Mouse (Mus musculus) heart, postnatal 0 days (tissue): Measurements from ENCODE around the gene Gm49393. TPM values are rescaled to one million over a fixed set of nuclear protein-coding genes. Genes with fewer than 3 reads are reported as not detected.

ENCODE experiments used
- ATAC-seq: fragments of 200-750 bp; cut with Nextera tagmentation; 2 replicates; pipeline ENCODE4 v1.8.0; 2017; ENCODE audit warnings: low read depth, moderate number of reproducible peaks, moderate library complexity; ENCODE audit not compliant: insufficient read depth
- DNase-seq: peaks from one replicate; pipeline ENCODE4 v3.0.0-alpha.2; 2016; ENCODE audit warnings: low spot score
- H3K27ac ChIP-seq: fragments of 300-500 bp; sonication (generic); 2 replicates; pipeline ENCODE4 v1.5.1; 2014; ENCODE audit warnings: low read depth, mild to moderate bottlenecking
- H3K27me3 ChIP-seq: fragments of 300-500 bp; sonication (generic); 2 replicates; pipeline ENCODE4 v1.6.1; 2014; ENCODE audit warnings: low read length, mixed read lengths; ENCODE audit not compliant: control insufficient read depth, insufficient read depth
- H3K36me3 ChIP-seq: fragments of 300-500 bp; sonication (generic); replicated peaks from 2 replicates; pipeline ENCODE4 v1.6.1; 2014; ENCODE audit warnings: low read length, mixed read lengths; ENCODE audit not compliant: control insufficient read depth, insufficient read depth
- H3K4me1 ChIP-seq: fragments of 300-500 bp; sonication (generic); 2 replicates; pipeline ENCODE4 v1.6.1; 2014; ENCODE audit warnings: antibody characterized with exemption; ENCODE audit not compliant: control insufficient read depth, insufficient read depth
- H3K4me2 ChIP-seq: fragments of 300-500 bp; sonication (generic); 2 replicates; pipeline ENCODE4 v1.6.1; 2014; ENCODE audit warnings: low read depth, mild to moderate bottlenecking, low read length, moderate library complexity
- H3K4me3 ChIP-seq: fragments of 300-500 bp; sonication (generic); 2 replicates; pipeline ENCODE4 v1.5.1; 2014; ENCODE audit warnings: low read depth, low read length
- H3K9ac ChIP-seq: fragments of 300-500 bp; sonication (generic); replicated peaks from 2 replicates; pipeline ENCODE4 v1.6.1; 2014; ENCODE audit warnings: low read depth, low read length, mixed read lengths
- H3K9me3 ChIP-seq: fragments of 300-500 bp; sonication (generic); replicated peaks from 2 replicates; pipeline ENCODE4 v1.6.1; 2016; ENCODE audit warnings: low read length; ENCODE audit not compliant: control insufficient read depth
- CTCF ChIP-seq: IDR thresholded peaks from 2 replicates; pipeline ENCODE4 v1.5.1; 2016; ENCODE audit warnings: antibody characterized with exemption, control low read depth, low read depth
- EP300 ChIP-seq: IDR thresholded peaks from 2 replicates; pipeline ENCODE4 v1.6.1; 2016; ENCODE audit warnings: antibody characterized with exemption, low read depth
- WGBS: fragments of 180-500 bp; shearing (Covaris S2); extraction: QIAGEN DNeasy Blood & Tissue Kit; methylation state at CpG from one replicate; pipeline ENCODE4 v1.1.7; 2014; 5-methylcytosine and 5-hydroxymethylcytosine counted together
- polyA plus RNA-seq: library from polyadenylated mRNA; unstranded; fragments of >200 nt; fragmentation: Nextera tagmentation; extraction: Ambion mirVana; gene quantifications from 2 replicates; pipeline ENCODE4 v1.2.1, GENCODE M21; 2015
- total RNA-seq: library from RNA; depleted of rRNA; stranded (reverse); fragments of >200 nt; gene quantifications from 2 replicates; pipeline ENCODE4 v1.2.3, GENCODE M21; 2014; ENCODE audit warnings: low replicate concordance; rRNA removed

Gene Gm49393
- total and polyA plus RNA-seq, 2 experiments from 2014 or later, result 0.56 TPM; not detected in 1

DNA sequence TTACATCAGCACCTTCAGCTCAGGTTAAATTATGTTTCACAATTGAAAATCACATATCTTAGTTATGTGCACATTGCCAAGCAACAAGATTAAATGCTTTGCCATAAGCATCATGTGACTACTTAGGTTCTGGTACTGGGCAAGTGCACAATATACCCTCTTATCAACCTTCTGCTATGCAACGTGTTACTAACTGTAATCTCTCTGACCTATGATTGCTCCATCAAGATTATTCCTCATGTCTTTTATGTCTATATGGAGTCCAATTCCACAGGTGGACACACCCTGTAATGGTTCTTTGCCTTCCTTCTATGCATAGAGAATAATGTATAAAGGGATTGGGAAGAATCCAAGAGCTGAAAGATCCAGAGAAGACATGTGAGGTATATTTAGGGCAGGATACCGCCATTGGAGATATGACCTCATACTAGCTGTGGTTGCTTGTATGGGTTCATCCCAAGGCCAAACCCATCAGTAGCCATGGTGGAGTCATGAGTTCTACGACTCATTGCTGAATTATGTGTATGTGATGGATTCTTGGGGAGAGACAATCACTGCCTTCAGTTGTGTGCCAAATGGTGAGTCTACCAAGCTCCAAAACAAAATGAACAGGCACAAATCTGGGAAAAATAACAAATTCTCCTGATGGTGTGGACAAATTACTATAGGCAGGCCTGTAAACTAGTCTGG is 114.8 kb downstream of the Gm49393 start:
- H3K36me3 ChIP-seq, result no peaks in the 10 kb centered on the region
- no peak overlapping the region for H3K4me2 ChIP-seq
- no peaks in the 10 kb centered on the region for H3K27me3 ChIP-seq
- no peak overlapping the region for H3K4me3 ChIP-seq
- H3K27ac ChIP-seq, result no peak overlapping the region
- no peak for ATAC-seq
- TF ChIP-seq CTCF (no peak), EP300 (no peak)
- 47% methylated on average over 3 of the region's 3 CpGs for WGBS
- no peak for DNase-seq
- no peak overlapping the region for H3K9ac ChIP-seq
- H3K4me1 ChIP-seq, result no peaks in the 10 kb centered on the region
- H3K9me3 ChIP-seq, result no peaks in the 10 kb centered on the region

DNA sequence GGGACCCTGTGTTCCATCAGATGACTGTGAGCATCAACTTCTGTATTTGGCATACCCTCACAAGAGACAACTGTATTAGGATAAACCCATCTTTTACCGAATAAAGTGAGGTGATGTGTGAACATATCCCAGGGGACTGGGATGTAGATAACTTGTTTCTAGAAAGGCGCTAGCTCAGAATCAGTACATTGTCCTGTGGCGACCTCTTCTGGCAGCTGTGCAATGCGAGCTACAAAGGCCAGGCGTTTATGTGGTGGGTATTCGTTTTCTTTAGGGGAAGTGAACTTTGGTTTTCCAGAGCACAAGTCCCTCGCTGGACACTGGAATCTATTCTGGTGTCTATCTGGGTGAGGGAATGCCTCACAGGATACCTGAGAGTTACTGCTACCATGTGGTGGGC is 115.9 kb downstream of the Gm49393 start:
- Histone ChIP-seq H3K36me3 (no peaks in the 10 kb centered on the region), H3K4me3 (no peak overlapping the region), H3K9me3 (no peaks in the 10 kb centered on the region), H3K4me2 (no peak overlapping the region), H3K27ac (no peak overlapping the region), H3K27me3 (no peaks in the 10 kb centered on the region), H3K4me1 (no peaks in the 10 kb centered on the region), H3K9ac (no peak overlapping the region)
- ATAC-seq (no peak), DNase-seq (peak; percentile 26)
- WGBS, result 4% methylated on average over 7 of the region's 7 CpGs
- peak; percentile 73 for TF ChIP-seq CTCF
- no peak for TF ChIP-seq EP300

DNA sequence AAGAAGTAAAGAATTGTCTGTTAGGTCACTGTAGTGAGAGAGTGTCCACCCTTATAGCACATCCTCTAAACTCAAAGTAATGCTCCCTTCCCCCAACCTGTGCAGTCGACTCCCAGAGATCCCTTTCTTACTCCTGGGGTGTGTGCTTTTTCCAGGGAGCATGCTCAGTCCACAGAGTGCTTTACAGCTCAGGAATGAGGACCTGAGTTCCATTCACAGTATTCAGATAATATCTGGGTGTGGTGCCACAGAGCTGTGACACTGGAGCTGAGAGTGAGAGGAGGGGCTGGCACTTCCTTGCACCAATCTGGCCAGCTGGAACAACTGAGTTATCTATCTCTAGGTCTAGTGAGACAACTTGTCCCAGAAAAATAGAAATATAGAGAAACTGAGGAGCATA is 121.7 kb downstream of the Gm49393 start:
- Histone ChIP-seq H3K4me2 (no peak overlapping the region), H3K9ac (no peak overlapping the region), H3K36me3 (no peaks in the 10 kb centered on the region), H3K9me3 (no peaks in the 10 kb centered on the region), H3K4me1 (no peaks in the 10 kb centered on the region), H3K27me3 (no peaks in the 10 kb centered on the region), H3K4me3 (no peak overlapping the region), H3K27ac (no peak overlapping the region)
- WGBS, result 48% methylated on average over 1 of the region's 1 CpGs
- ATAC-seq (no peak), DNase-seq (no peak)
- TF ChIP-seq EP300, result no peak
- no peak for TF ChIP-seq CTCF

DNA sequence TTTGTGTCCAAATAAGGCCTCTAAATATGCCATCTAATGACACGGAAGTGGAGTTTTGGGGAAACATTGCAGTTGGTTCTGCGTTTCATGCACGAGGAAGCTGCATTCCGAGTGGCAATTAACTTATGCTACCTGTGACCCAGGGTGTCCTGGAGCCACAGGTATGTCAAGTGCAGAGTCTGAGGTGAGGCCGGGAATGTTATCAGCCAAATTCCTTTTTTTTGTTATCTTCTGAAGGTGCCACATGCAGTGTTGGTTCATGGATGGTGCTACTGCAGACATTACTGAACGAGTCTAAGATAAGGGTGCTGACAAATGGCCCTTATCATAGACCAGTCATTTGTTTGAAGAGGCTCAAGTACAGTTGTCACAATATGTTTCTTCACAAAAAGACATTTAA is 122.6 kb downstream of the Gm49393 start:
- DNase-seq, result no peak
- H3K9me3 ChIP-seq, result no peaks in the 10 kb centered on the region
- no peak for ATAC-seq
- WGBS, result 53% methylated on average over 6 of the region's 6 CpGs
- H3K4me2 ChIP-seq, result no peak overlapping the region
- TF ChIP-seq EP300 (no peak), CTCF (no peak)
- H3K4me3 ChIP-seq, result no peak overlapping the region
- no peaks in the 10 kb centered on the region for H3K4me1 ChIP-seq
- H3K9ac ChIP-seq, result no peak overlapping the region
- H3K27me3 ChIP-seq, result no peaks in the 10 kb centered on the region
- no peaks in the 10 kb centered on the region for H3K36me3 ChIP-seq
- H3K27ac ChIP-seq, result no peak overlapping the region

DNA sequence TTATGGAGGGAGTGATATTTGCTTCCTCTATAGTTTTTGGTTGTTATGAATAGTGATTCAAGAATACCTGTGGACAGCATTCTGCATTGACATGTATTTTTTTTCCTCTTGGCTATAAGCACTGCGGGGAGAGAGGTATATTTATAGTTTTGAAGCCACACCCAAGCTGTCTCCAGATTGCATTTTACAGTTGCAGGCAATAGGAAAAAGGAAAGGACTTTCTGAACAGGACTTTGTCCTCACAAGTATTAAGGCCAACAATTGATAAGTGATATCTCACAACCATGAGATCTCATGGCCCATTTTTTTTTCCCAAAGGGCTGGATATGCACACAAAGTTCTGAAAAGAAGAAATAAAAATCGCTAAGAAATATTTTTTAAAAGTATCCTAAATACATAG is 125.7 kb downstream of the Gm49393 start:
- H3K9me3 ChIP-seq, result no peaks in the 10 kb centered on the region
- no peak overlapping the region for H3K9ac ChIP-seq
- no peak overlapping the region for H3K4me2 ChIP-seq
- no peaks in the 10 kb centered on the region for H3K27me3 ChIP-seq
- ATAC-seq (no peak), DNase-seq (no peak)
- 39% methylated on average over 2 of the region's 2 CpGs for WGBS
- no peak overlapping the region for H3K4me3 ChIP-seq
- TF ChIP-seq CTCF (no peak), EP300 (no peak)
- no peaks in the 10 kb centered on the region for H3K4me1 ChIP-seq
- H3K27ac ChIP-seq, result no peak overlapping the region
- no peaks in the 10 kb centered on the region for H3K36me3 ChIP-seq

Other genes with a start within 250 kb of the Gm49393 start
- gene BC051665, start 149.2 kb downstream of the Gm49393 start, total RNA-seq, result not detected in 2 replicates
- gene BC051665, start 149.2 kb downstream of the Gm49393 start, polyA plus RNA-seq, result not detected in 2 replicates
- not detected in 2 replicates for gene Ctsll3, start 132.7 kb downstream of the Gm49393 start, total RNA-seq
- gene Ctsll3, start 132.7 kb downstream of the Gm49393 start, polyA plus RNA-seq, result not detected in 2 replicates
- gene 4930486L24Rik, start 71.1 kb downstream of the Gm49393 start, total RNA-seq, result 0.08 TPM in 1 of 2 replicates, not detected in the other
- gene 4930486L24Rik, start 71.1 kb downstream of the Gm49393 start, polyA plus RNA-seq, result not detected in 2 replicates
- gene Gm49392, start 38.7 kb downstream of the Gm49393 start, total RNA-seq, result not detected in 2 replicates
- gene Gm49392, start 38.7 kb downstream of the Gm49393 start, polyA plus RNA-seq, result 0.64 and 0.69 TPM in 2 replicates
- 1.1 and 3.7 TPM in 2 replicates for gene Ctla2b, start 38.1 kb downstream of the Gm49393 start, total RNA-seq
- 4.5 and 6.6 TPM in 2 replicates for gene Ctla2b, start 38.1 kb downstream of the Gm49393 start, polyA plus RNA-seq
- gene Tpbpb, start 30.7 kb downstream of the Gm49393 start, total RNA-seq, result not detected in 2 replicates
- not detected in 2 replicates for gene Tpbpb, start 30.7 kb downstream of the Gm49393 start, polyA plus RNA-seq
- 1.1 and 9.0 TPM in 2 replicates for gene Gm49391, start 981 bp upstream of the Gm49393 start, total RNA-seq
- 4.1 and 4.6 TPM in 2 replicates for gene Gm49391, start 981 bp upstream of the Gm49393 start, polyA plus RNA-seq
- 12.0 and 32.0 TPM in 2 replicates for gene Ctla2a, start 1.0 kb upstream of the Gm49393 start, total RNA-seq
- 103 and 110 TPM in 2 replicates for gene Ctla2a, start 1.0 kb upstream of the Gm49393 start, polyA plus RNA-seq
- gene Tpbpa, start 6.4 kb upstream of the Gm49393 start, total RNA-seq, result not detected in 2 replicates
- not detected in 2 replicates for gene Tpbpa, start 6.4 kb upstream of the Gm49393 start, polyA plus RNA-seq
- gene Ctsj, start 70.4 kb upstream of the Gm49393 start, total RNA-seq, result not detected in 2 replicates
- gene Ctsj, start 70.4 kb upstream of the Gm49393 start, polyA plus RNA-seq, result not detected in 2 replicates
- not detected in 2 replicates for gene Ctsq, start 105.0 kb upstream of the Gm49393 start, total RNA-seq
- not detected in 2 replicates for gene Ctsq, start 105.0 kb upstream of the Gm49393 start, polyA plus RNA-seq
- not detected in 2 replicates for gene Ctsr, start 228.7 kb upstream of the Gm49393 start, total RNA-seq
- not detected in 2 replicates for gene Ctsr, start 228.7 kb upstream of the Gm49393 start, polyA plus RNA-seq